Mouse (Mus musculus) kidney, postnatal 25 days (tissue): Measurements from ENCODE around the gene Mgat4b.

Source experiments
- DNase-seq, 2 experiments: peaks; one replicate each; pipeline ENCODE4 v3.0.0; 2021; ENCODE audit warnings: mixed read lengths in 2 of 2

Gene Mgat4b

GRCm38 (mm10) chr11:50252684-50253265 lies 42.1 kb downstream of the Mgat4b start:
- no peak for DNase-seq

DNA sequence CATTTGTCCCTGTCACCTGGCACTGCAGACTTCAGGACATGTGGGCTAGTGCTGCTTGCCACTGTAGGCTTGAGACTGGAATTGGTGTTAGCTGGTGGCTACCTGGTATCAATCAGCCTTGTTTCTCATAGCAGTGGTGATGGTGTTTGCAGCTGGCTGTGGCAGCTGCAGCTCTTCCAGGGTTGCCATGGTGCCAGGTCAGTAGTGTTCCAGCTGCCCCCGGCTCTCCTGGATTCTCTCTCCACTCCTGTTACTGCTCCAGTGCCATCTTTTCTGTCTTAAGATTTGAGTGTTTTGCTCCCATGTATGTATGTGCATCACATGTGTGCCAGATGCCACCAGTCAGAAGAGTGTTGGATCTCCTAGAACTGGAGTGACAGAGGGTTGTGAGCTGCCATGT lies 42.7 kb downstream of the Mgat4b start:
- DNase-seq, result no peak

DNA sequence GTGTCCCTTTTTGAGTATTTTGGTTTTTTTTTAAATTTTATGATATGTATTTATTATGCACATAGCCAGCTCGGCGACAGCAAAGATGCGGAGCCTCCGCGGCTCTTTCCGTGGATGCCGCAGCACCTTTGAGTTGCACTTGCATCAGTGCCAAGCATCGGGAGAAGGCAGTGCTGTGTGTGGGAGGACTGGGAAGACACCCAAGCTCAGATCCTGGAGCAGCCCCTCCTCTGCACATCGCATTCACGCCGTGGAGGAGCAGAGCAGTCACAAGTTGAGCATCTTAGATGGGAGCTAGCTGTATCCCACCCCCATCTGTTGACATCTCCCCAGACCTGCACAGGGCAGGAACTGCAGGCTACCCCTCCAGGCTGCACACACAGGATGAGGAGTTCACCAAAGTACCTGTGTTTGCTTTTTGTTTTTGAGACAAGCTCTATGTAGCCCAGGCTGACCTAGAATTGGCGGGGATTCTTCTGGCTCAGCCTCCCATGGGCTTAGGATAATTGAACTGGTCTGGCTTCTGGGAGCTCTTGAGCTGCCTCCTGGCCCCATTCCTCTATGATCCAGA lies 43.4 kb downstream of the Mgat4b start:
- DNase-seq, result no peak

- no peak for DNase-seq
Measured at GRCm38 (mm10) chr11:50256615-50257014, 45.9 kb downstream of the Mgat4b start.

DNA sequence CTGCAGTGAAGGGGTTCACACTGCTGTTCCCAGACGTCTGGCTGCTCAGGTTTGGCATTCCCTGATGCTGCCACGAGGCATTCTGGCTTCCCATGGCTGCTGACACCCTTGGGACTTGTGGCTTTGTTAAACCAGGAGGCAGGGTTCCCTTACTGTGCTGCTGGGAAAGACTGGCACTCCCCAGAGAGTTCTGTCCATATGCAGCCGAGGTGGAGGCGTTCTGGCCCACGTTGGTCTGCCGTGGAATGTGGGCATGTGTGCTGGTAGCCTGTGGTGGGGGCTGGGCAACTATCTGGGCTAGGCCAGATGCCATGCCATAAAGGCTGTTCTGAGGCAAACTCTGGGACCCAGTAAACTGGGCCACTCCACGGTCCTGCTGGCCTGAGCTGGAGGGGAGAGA lies 47.6 kb downstream of the Mgat4b start:
- DNase-seq, result peak in 1 of 2 experiments; percentile 49

DNA sequence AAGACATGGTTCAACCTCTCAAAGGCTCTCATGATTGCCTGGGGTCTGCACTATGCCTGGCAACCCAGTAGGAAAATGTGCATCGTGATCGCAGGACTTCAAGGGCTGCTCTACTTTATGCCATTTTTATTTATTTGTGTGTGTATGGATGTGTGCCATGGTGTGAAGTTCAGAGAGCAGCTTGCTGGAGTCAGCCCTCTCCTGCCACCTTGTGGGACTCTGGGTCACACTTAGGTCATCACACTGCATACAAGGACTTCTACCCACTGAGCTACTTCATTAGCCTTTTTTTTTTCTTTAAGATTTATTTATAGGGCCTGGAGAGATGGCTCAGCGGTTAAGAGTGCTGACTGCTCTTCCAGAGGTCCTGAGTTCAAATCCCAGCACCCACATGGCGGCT lies 51.3 kb downstream of the Mgat4b start:
- DNase-seq, result peak; percentile 76 to 77

GRCm38 (mm10) chr11:50263198-50263597 lies 52.5 kb downstream of the Mgat4b start:
- no peak for DNase-seq

GRCm38 (mm10) chr11:50265931-50266330 lies 55.2 kb downstream of the Mgat4b start:
- DNase-seq, result peak; percentile 81 to 96

- no peak for DNase-seq
Measured at GRCm38 (mm10) chr11:50266997-50267396, 56.3 kb downstream of the Mgat4b start.

GRCm38 (mm10) chr11:50269163-50269562 lies 58.5 kb downstream of the Mgat4b start:
- DNase-seq, result peak in 1 of 2 experiments; percentile 46

DNA sequence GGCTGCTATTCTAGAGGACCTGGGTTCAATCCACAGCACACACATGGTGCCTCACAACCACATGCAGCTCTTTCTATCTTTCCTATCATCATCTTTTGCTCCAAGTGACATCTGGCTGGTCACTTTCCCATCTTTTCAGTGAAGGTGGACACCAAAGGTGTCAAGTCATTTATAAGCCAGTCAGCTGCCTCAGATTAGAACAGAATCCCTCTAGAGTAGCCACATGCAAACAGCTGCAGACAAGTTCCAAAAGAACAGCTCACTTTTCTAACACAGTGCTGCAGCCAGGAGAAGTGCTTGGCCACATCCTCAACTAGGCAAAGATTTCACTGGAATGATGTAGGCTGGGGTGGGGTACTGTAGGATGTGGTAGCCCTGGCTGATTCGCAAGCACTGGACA lies 59.2 kb downstream of the Mgat4b start:
- no peak for DNase-seq

GRCm38 (mm10) chr11:50272819-50273218 lies 62.1 kb downstream of the Mgat4b start:
- DNase-seq, result no peak

- DNase-seq, result no peak
Measured at GRCm38 (mm10) chr11:50275077-50275476, 64.4 kb downstream of the Mgat4b start.

DNA sequence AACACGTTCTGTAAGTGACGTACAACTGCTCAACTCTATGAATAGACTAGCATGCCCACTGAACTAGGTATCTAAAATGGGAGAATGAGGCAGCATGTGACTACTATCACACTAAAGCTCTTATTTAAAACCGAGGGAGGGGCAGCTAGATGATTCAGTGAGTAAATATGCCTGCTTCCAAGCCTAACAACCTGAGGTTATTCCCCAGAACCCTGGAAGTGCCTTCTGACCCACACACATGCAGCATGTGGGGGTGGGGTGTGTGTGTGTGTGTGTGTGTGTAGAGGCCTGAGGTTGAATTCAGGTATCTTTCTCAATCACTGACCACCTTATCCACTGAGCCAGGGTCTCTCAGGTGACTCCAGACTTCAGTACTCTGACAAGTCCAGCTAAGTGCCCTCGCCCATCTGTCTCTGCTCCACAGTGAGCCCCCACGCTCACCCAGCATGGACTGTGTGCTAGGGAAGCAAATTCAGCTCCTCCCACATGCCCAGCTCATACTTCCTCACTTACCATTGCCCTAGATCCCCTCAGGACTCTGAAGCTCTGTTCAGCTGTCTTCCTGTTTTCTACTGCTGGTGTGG lies 65.0 kb downstream of the Mgat4b start:
- no peak for DNase-seq

DNA sequence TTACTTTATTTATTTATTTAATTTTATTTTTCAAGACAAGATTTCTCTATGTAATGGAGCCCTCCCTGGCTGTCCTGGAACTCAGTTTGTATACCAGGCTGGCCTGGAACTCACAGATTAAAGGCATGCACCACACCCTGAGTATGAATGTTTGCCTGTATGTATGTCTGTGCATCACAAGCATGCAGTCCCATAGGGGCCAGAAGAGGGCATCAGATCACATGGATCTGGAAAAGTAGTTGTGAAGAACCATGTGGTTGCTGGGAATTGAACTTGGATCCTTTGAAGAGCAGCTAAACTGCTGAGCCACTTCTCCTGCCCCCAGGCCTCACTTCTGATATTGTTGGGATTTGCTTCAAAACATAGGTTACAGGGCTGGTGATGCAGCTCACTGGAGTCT lies 66.3 kb downstream of the Mgat4b start:
- DNase-seq, result no peak

DNA sequence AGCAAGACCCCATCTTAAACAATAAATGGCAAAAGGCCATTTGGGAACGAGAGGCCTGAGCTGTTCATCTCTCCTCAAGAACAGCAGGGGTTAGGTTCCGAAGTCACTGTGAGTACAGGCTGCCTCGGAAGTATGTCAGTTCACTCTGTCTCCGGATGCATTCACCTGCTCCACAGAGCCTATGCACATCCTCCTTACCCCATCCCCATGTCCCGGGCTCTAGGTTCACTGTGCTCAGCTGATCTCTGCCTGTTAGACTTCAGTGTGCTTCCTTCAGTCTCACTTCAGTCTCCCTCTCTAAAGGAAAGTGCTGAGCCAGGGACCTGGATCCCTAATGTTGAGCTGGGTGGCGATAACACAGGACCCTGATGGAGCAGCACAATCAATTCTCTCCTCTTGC lies 67.0 kb downstream of the Mgat4b start:
- no peak for DNase-seq

DNA sequence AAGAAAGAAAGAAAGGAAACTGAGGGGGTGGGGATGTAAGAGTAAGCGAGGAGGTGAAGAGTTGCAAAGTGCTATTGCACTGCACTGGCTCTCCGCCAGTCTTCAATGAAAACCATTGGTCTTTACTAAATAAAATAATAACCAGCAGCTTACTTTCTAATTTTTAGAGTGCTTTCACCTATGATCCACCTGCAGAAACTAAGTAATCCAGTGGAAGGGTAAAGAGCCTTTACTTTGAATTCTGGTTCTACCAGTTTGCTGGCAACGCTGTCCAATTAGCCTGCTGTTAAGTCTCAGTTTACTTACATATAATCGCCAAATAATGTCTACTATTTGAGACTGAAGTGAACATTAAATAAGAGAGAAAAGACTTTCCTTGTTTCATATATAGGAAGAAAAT lies 68.3 kb downstream of the Mgat4b start:
- DNase-seq, result no peak

GRCm38 (mm10) chr11:50280053-50280452 lies 69.4 kb downstream of the Mgat4b start:
- DNase-seq, result no peak
